10 mouse cellular contexts compared by ENCODE assay signal in genomic region chr9:16402815-16403214, GRCm38 (mm10).
"Had no signal": no experiment of that assay in that cellular context is flagged by ENCODE, and none has a peak within 500 bp of the region (broad histone marks: within the 10 kb centered on the region; RNA-seq: fewer than 3 reads in every experiment).

No protein-coding gene starts in this region.

- DNase-seq: lung, adult 18-20 months; lung, embryonic 14.5 days; lung, postnatal 10 days; lung, postnatal 4 days; right cerebral cortex, postnatal 14 days; thymus, adult 2 months; thymus, postnatal 25 days; thymus, postnatal 4 days had no signal

- ATAC-seq: midbrain, embryonic 13.5 days; midbrain, embryonic 15.5 days had no signal
